Mouse (Mus musculus): ENCODE measurements at regions not wholly inside any gene's neighbourhood (a gene's known extent, or its start where the extent isn't known, plus 50 kb on each side); places are given as distances from the start of the nearest gene placed in this dataset.
A peak's percentile ranks its signal among the peaks of the same experiment; 100 is the strongest.
"Not testable (repeated sequence)": the region's sequence is repeated elsewhere in the genome, so short reads cannot be mapped to it uniquely, and the experiment has no call there.

DNA sequence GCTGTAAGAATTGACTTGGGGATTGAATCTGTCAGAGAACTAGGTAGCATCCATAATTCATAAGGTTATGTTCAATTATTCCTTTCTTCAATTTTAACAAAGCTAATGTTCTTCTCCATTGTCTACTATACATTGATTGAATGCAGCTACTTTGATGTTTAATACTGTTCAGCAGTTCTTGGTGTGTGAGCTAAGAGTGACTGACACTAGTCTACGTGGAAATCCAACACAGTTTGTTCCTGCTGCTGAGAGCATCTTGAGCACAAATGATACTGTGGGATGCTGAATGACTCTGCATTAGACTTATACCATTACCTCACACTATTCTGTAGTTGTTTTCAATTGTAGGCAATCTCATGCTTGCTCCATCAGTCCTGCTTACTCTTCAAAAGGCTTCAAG, 249.4 kb upstream of the Akr1e1 start:
- no peak for ATAC-seq (ENCODE audit: low FRiP score, low TSS enrichment)
- H3K9me3 ChIP-seq (ENCODE audit: low read length) = no peaks in the 10 kb centered on the region
- no peak overlapping the region for H3K4me2 ChIP-seq (replicated peaks; ENCODE audit: low read depth, low read length)
- no peak overlapping the region for H3K4me3 ChIP-seq (ENCODE audit: low read length)
- WGBS = 74% methylated on average over 1 of the region's 1 CpGs
- no peak overlapping the region for H3K9ac ChIP-seq (replicated peaks; ENCODE audit: low read length)
- H3K36me3 ChIP-seq (ENCODE audit: insufficient read depth, low read length) = no peaks in the 10 kb centered on the region
- no peaks in the 10 kb centered on the region for H3K4me1 ChIP-seq (ENCODE audit: insufficient read depth, low read length)
- no peak overlapping the region for H3K27ac ChIP-seq (ENCODE audit: low read length)
- H3K27me3 ChIP-seq (ENCODE audit: insufficient read depth, low read length) = no peaks in the 10 kb centered on the region

DNA sequence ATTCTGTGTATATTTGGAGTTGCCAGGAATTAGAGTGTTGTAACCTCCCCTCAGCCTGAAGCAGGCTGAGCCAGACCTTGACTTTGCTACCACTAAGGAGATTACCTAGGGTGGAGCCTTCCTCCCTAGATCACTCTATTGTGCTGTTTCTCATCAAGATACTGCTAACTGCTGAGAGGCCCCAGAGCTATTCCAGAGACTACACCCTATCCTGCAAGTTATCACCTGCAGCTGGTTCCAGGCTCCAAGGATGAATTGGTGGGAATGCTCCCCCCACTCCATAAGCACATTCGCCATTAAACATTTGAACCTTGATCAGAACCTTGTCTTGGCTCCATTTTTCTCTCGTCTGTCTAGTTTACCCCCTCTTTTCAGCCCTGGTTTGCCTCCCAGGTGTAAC, 230.5 kb upstream of the Akr1e1 start:
- not testable (repeated sequence) for H3K36me3 ChIP-seq (ENCODE audit: insufficient read depth, low read length); H3K4me2 ChIP-seq (replicated peaks; ENCODE audit: low read depth, low read length); H3K27me3 ChIP-seq (ENCODE audit: insufficient read depth, low read length); H3K9me3 ChIP-seq (ENCODE audit: low read length); H3K4me1 ChIP-seq (ENCODE audit: insufficient read depth, low read length); H3K27ac ChIP-seq (ENCODE audit: low read length); H3K9ac ChIP-seq (replicated peaks; ENCODE audit: low read length); ATAC-seq (ENCODE audit: low FRiP score, low TSS enrichment); H3K4me3 ChIP-seq (ENCODE audit: low read length)
- WGBS = 81% methylated on average over 2 of the region's 2 CpGs

DNA sequence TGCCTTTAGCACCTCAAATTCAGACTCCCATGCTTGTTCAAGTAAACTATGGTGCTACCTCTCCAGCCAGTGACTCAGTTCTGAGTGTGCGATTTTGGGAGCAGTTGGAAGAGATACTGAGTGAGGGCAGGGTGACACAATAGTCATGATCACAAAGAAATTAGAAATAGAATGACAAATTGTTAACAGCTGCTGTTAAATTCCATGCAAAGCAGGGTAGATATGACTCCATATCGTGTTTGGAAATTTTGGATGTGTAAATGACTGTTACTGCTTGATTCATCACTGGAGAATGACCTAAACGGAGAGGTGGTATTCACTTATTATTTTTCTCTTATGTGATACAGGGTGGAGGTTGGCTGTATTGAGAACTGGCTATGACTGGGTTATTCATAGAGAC, 217.8 kb upstream of the Akr1e1 start:
- no peak for ATAC-seq (ENCODE audit: low FRiP score, low TSS enrichment)
- Histone ChIP-seq H3K9me3 (ENCODE audit: low read length) (no peaks in the 10 kb centered on the region), H3K4me1 (ENCODE audit: insufficient read depth, low read length) (no peaks in the 10 kb centered on the region), H3K36me3 (ENCODE audit: insufficient read depth, low read length) (no peaks in the 10 kb centered on the region), H3K4me2 (replicated peaks; ENCODE audit: low read depth, low read length) (no peak overlapping the region), H3K27me3 (ENCODE audit: insufficient read depth, low read length) (no peaks in the 10 kb centered on the region), H3K4me3 (ENCODE audit: low read length) (no peak overlapping the region), H3K27ac (ENCODE audit: low read length) (no peak overlapping the region), H3K9ac (replicated peaks; ENCODE audit: low read length) (no peak overlapping the region)
- WGBS = 87% methylated on average over 3 of the region's 3 CpGs

DNA sequence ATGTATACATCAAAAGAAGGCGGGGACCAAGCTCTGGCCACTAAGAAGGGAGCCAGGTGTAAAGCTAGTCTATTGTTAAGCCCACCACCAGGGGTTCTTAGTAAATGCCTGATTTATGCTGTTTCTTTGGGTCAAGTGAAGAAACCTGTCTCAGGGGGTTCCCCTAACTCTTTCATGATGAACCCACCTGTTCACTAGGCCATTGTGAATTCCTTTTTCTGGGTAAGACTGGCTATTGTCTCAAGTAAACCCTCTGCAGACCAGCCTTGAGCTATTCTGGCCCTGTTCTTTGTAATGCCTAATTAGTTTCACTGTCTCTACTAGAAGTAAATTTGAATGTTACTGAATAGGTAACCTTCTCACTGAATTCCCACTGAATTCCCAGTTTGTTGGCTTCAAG, 216.8 kb upstream of the Akr1e1 start:
- not testable (repeated sequence) for H3K4me1 ChIP-seq (ENCODE audit: insufficient read depth, low read length); H3K36me3 ChIP-seq (ENCODE audit: insufficient read depth, low read length); H3K9ac ChIP-seq (replicated peaks; ENCODE audit: low read length); H3K4me2 ChIP-seq (replicated peaks; ENCODE audit: low read depth, low read length); H3K4me3 ChIP-seq (ENCODE audit: low read length); ATAC-seq (ENCODE audit: low FRiP score, low TSS enrichment); H3K9me3 ChIP-seq (ENCODE audit: low read length); H3K27ac ChIP-seq (ENCODE audit: low read length); H3K27me3 ChIP-seq (ENCODE audit: insufficient read depth, low read length)
- 92% methylated on average over 1 of the region's 1 CpGs for WGBS

DNA sequence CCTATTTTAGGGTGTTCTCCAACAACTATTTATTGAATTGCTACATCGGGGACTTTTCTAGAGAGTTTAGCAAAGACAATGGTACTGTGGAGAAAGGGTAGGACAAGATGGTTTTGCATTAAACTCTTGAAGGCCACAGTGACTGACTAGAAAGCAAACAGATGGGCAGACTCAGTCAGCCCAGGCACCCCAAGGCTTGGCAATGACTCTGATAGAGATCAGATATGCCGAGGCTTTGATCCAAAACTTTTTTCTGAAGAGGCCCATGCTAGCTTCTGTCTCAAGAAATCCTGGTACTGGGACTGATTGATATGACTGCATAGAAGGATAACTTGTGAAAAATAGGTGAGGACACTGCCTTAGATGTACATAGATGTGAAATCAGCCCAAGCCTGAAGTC, 197.9 kb upstream of the Akr1e1 start:
- Histone ChIP-seq H3K4me2 (replicated peaks; ENCODE audit: low read depth, low read length) (no peak overlapping the region), H3K9ac (replicated peaks; ENCODE audit: low read length) (no peak overlapping the region), H3K27me3 (ENCODE audit: insufficient read depth, low read length) (no peaks in the 10 kb centered on the region), H3K36me3 (ENCODE audit: insufficient read depth, low read length) (no peaks in the 10 kb centered on the region), H3K4me1 (ENCODE audit: insufficient read depth, low read length) (no peaks in the 10 kb centered on the region), H3K9me3 (ENCODE audit: low read length) (no peaks in the 10 kb centered on the region), H3K27ac (ENCODE audit: low read length) (no peak overlapping the region), H3K4me3 (ENCODE audit: low read length) (no peak overlapping the region)
- no peak for ATAC-seq (ENCODE audit: low FRiP score, low TSS enrichment)
- WGBS = 93% methylated on average over 2 of the region's 2 CpGs

DNA sequence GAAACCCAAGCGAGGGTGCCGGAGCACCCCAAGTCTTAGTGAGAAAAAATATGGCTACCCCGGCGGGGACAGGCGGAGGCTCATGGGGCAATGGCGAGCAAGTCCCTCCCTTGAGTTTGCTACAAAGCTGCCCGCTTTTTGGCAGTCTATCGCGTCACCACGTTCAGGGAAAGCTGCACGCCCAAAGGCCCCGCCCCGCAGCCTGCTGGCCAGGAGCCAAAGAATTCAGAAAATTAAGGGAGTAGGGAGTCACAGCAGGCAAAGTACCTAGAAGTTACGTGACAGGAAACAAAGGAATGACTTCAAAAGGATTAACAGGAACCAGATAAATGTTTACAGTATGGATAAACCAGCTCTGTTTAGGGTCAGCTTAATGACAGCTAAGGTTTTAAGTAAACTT, 191.7 kb upstream of the Akr1e1 start:
- H3K4me1 ChIP-seq (ENCODE audit: insufficient read depth, low read length) = no peaks in the 10 kb centered on the region
- H3K27me3 ChIP-seq (ENCODE audit: insufficient read depth, low read length) = no peaks in the 10 kb centered on the region
- no peak overlapping the region for H3K27ac ChIP-seq (ENCODE audit: low read length)
- no peak for ATAC-seq (ENCODE audit: low FRiP score, low TSS enrichment)
- no peak overlapping the region for H3K4me2 ChIP-seq (replicated peaks; ENCODE audit: low read depth, low read length)
- peaks cover 12% of the 10 kb centered on the region for H3K9me3 ChIP-seq (ENCODE audit: low read length)
- H3K4me3 ChIP-seq (ENCODE audit: low read length) = no peak overlapping the region
- H3K36me3 ChIP-seq (ENCODE audit: insufficient read depth, low read length) = 0 out of 2 replicates have a peak, but pooled peaks cover 2% of the 10 kb centered on the region
- WGBS = 92% methylated on average over 14 of the region's 14 CpGs
- no peak overlapping the region for H3K9ac ChIP-seq (replicated peaks; ENCODE audit: low read length)

DNA sequence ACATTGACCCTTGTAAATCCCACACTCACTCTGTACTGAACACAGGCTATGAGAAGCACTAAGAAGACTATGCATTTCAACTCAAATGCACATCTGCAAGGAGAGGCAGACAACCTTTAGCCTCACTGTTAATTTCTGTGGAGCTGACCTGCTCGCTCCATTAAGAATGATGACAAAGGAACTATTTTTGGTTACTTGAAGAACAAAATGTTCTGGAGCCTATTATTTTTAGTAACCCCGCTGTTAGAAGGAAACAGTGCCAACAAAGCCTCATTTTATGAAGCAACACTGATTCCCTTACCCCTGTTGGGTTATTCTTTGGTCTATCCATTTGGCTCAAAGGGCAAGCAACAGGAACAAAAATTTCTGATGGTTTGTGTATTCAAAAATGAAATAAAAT, 182.2 kb upstream of the Akr1e1 start:
- no peaks in the 10 kb centered on the region for H3K36me3 ChIP-seq (ENCODE audit: insufficient read depth, low read length)
- no peak overlapping the region for H3K4me2 ChIP-seq (replicated peaks; ENCODE audit: low read depth, low read length)
- WGBS = 81% methylated on average over 2 of the region's 2 CpGs
- no peak overlapping the region for H3K4me3 ChIP-seq (ENCODE audit: low read length)
- peaks cover 2% of the 10 kb centered on the region; the same call in 1 of the 2 replicates for H3K9me3 ChIP-seq (ENCODE audit: low read length)
- no peak overlapping the region for H3K27ac ChIP-seq (ENCODE audit: low read length)
- H3K9ac ChIP-seq (replicated peaks; ENCODE audit: low read length) = no peak overlapping the region
- no peaks in the 10 kb centered on the region for H3K27me3 ChIP-seq (ENCODE audit: insufficient read depth, low read length)
- no peak for ATAC-seq (ENCODE audit: low FRiP score, low TSS enrichment)
- no peaks in the 10 kb centered on the region for H3K4me1 ChIP-seq (ENCODE audit: insufficient read depth, low read length)

DNA sequence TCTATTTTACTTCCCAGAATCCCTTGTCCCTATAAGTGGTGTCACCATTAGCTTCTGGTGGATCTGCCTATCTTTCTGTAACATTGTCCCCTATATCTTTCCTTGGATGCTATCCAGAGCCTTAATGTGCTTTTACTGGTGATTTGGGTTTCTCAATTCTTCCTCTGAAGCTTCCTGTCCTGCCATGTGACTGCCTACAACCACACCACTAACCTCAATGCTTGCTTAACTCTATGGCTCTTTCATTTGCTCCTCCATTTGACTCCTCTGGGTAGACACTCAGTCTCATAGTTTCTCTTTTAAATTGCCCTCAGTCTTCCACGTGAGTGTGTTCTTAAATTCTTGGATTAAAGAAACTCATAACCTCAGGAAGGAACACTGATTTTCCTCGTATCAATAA, 181.4 kb upstream of the Akr1e1 start:
- WGBS = 63% methylated on average over 2 of the region's 2 CpGs
- H3K4me1 ChIP-seq (ENCODE audit: insufficient read depth, low read length) = no peaks in the 10 kb centered on the region
- no peak overlapping the region for H3K4me3 ChIP-seq (ENCODE audit: low read length)
- H3K36me3 ChIP-seq (ENCODE audit: insufficient read depth, low read length) = no peaks in the 10 kb centered on the region
- H3K9me3 ChIP-seq (ENCODE audit: low read length) = no peaks in the 10 kb centered on the region
- ATAC-seq (ENCODE audit: low FRiP score, low TSS enrichment) = no peak
- H3K9ac ChIP-seq (replicated peaks; ENCODE audit: low read length) = no peak overlapping the region
- no peaks in the 10 kb centered on the region for H3K27me3 ChIP-seq (ENCODE audit: insufficient read depth, low read length)
- H3K27ac ChIP-seq (ENCODE audit: low read length) = no peak overlapping the region
- H3K4me2 ChIP-seq (replicated peaks; ENCODE audit: low read depth, low read length) = no peak overlapping the region

DNA sequence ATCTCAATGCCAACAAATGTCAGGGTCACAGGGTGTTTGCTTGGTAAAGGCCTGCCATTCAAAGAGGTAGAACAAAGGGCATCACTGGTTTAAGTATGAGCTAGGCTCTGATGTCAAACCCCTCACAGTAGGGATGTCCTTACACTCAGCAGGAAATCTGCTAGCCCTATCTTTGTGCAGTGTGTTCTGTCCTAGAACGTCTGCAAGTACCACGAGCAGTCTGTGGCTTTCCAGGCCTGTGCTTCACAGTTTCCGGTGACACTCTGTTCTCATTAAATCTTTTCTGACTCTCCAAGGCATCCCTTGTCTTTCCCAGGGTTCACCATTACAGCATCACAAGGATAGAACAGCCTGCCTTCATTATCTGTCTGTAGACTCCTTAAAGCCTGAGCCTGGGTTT, 174.3 kb upstream of the Akr1e1 start:
- WGBS = 51% methylated on average over 3 of the region's 3 CpGs
- H3K27ac ChIP-seq (ENCODE audit: low read length) = no peak overlapping the region
- H3K36me3 ChIP-seq (ENCODE audit: insufficient read depth, low read length) = no peaks in the 10 kb centered on the region
- H3K4me3 ChIP-seq (ENCODE audit: low read length) = no peak overlapping the region
- H3K9me3 ChIP-seq (ENCODE audit: low read length) = no peaks in the 10 kb centered on the region
- no peaks in the 10 kb centered on the region for H3K27me3 ChIP-seq (ENCODE audit: insufficient read depth, low read length)
- peak; percentile 51; the same call in 1 of the 2 replicates for ATAC-seq (ENCODE audit: low FRiP score, low TSS enrichment)
- H3K4me2 ChIP-seq (replicated peaks; ENCODE audit: low read depth, low read length) = no peak overlapping the region
- no peaks in the 10 kb centered on the region for H3K4me1 ChIP-seq (ENCODE audit: insufficient read depth, low read length)
- H3K9ac ChIP-seq (replicated peaks; ENCODE audit: low read length) = no peak overlapping the region

DNA sequence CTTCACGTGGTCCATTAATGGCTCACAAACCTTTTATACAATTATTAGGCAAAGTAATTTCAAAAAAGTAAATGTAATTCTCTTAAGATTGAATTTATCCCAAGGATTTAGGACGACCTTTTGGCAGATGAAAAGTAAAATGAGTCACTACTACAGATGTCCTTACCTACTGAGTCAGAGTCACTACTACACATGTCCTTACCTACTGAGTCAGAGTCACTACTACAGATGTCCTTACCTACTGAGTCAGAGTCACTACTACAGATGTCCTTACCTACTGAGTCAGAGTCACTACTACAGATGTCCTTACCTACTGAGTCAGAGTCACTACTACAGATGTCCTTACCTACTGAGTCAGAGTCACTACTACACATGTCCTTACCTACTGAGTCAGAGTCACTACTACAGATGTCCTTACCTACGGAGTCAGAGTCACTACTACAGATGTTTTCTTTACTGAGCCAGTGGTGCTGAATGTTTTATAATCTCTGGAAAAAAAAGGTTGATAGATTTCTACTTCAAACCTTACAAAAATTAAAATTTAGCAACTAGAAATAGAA, 169.4 kb upstream of the Akr1e1 start:
- H3K9ac ChIP-seq (replicated peaks; ENCODE audit: low read length); H3K4me2 ChIP-seq (replicated peaks; ENCODE audit: low read depth, low read length); H3K36me3 ChIP-seq (ENCODE audit: insufficient read depth, low read length); H3K4me3 ChIP-seq (ENCODE audit: low read length); H3K4me1 ChIP-seq (ENCODE audit: insufficient read depth, low read length); H3K9me3 ChIP-seq (ENCODE audit: low read length); H3K27me3 ChIP-seq (ENCODE audit: insufficient read depth, low read length); ATAC-seq (ENCODE audit: low FRiP score, low TSS enrichment); H3K27ac ChIP-seq (ENCODE audit: low read length): not testable (repeated sequence)
- 80% methylated on average over 3 of the region's 3 CpGs for WGBS

DNA sequence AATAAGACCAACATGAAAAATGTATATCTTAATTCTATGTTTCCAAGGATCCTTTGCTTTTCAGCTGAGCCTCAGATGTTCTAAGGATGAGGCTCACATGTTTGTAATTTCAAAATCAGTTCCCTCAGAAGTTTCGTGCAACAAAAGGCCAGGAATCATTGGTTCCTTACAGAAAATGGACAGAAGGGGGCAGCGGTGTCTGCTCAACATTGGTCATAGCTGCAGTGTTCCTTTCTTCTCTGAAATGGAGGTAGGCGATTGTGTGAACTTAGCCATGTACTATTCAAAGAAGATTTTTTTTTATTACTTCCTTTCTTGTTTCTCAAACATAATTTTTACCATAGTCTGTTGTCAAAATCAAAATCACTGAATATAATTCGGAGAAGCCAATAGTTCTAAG, 167.9 kb upstream of the Akr1e1 start:
- 31% methylated on average over 4 of the region's 4 CpGs for WGBS
- Histone ChIP-seq H3K4me3 (ENCODE audit: low read length) (no peak overlapping the region), H3K9me3 (ENCODE audit: low read length) (no peaks in the 10 kb centered on the region), H3K27me3 (ENCODE audit: insufficient read depth, low read length) (no peaks in the 10 kb centered on the region), H3K27ac (ENCODE audit: low read length) (no peak overlapping the region), H3K9ac (replicated peaks; ENCODE audit: low read length) (no peak overlapping the region), H3K4me1 (ENCODE audit: insufficient read depth, low read length) (no peaks in the 10 kb centered on the region), H3K4me2 (replicated peaks; ENCODE audit: low read depth, low read length) (no peak overlapping the region), H3K36me3 (ENCODE audit: insufficient read depth, low read length) (no peaks in the 10 kb centered on the region)
- no peak for ATAC-seq (ENCODE audit: low FRiP score, low TSS enrichment)
